Mouse (Mus musculus) olfactory bulb, adult 2 months (tissue): Measurements from ENCODE around the gene Ywhae.

ENCODE experiments used
- CTCF ChIP-seq: fragments of 200-500 bp; IDR thresholded peaks from 2 replicates; pipeline ENCODE4 v1.5.1; 2012; ENCODE audit warnings: low read depth, mild to moderate bottlenecking, low read length, moderate library complexity; ENCODE audit not compliant: insufficient read depth
- POLR2A ChIP-seq: fragments of 200-500 bp; IDR thresholded peaks from 2 replicates; pipeline ENCODE4 v1.6.1; 2012; ENCODE audit warnings: mild to moderate bottlenecking, low read depth, low read length, moderate library complexity; ENCODE audit not compliant: insufficient read depth

DNA sequence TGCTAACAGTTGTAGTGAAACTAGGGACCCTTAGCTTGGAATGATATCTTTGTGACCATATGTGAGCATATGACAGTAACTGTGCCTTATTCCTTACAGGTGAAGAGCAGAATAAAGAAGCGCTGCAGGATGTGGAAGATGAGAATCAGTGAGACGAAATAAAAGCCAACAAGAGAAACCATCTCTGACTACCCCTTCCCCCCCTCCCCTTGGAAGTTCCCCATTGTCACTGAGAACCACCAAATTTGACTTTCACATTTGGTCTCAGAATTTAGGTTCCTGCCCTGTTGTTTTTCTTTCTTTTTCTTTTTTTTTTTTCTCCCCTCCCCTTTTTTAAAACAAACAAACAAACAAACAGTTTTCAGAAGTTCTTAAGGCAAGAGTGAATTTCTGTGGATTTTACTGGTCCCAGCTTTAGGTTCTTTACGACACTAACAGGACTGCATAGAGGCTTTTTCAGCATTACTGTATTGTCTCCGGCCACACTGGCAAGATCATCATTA is 31.9 kb downstream of the Ywhae start:
- TF ChIP-seq POLR2A (no peak), CTCF (no peak)
